Mouse (Mus musculus) adrenal gland, postnatal 36 days (tissue): Measurements from ENCODE around the gene Dennd1a. TPM values are rescaled to one million over a fixed set of nuclear protein-coding genes. Genes with fewer than 3 reads are reported as not detected.

Experiments used
- microRNA-seq: library from miRNA; unstranded; fragments of <30 nt; microRNA quantifications from one replicate; pipeline ENCODE4 v1.2.0, GENCODE M21; 2021
- total RNA-seq, 2 experiments: library from RNA; stranded (reverse); gene quantifications; 2 replicates each; pipeline ENCODE4 v1.2.3; 2021

Dennd1a gene
- total RNA-seq, 2 experiments from 2014 or later: 25.3 to 26.6 TPM

Small RNA genes within 50 kb of the gene (microRNA-seq; reads per million reads assigned to microRNA genes)
- not detected for gene Gm44455

Other genes with a start within 250 kb of the Dennd1a start
- gene Lhx2, start 51.9 kb upstream of the Dennd1a start, total RNA-seq: not detected
- gene Nek6, start 224.3 kb upstream of the Dennd1a start, total RNA-seq: 10 to 100 TPM in 1 of 2 experiments, 1 to 10 TPM in 1; 9.2 to 22.3 TPM